Mouse (Mus musculus): Measurements from ENCODE around the gene Olfr237-ps1.
"Not testable (repeated sequence)": the region's sequence is repeated elsewhere in the genome, so short reads cannot be mapped to it uniquely, and the experiment has no call there.

Olfr237-ps1 gene

DNA sequence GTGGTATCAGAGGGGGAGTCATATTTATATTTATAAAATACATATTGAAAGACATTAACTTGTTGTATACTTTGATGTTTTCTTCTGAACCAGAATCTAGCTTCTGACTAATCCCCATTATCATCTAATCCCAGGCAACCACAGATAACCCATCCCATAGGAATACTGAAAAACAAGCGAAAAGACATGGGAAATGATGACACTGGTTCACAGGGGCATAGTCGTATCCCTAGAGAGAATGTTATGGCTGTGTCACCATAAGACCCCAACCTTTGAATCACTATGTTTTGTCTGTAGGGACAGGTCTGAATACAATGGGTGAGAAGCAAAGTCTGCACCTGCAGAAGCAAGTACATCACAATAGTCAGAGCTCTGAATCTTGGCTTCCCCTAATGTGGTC is at the start of gene Olfr237-ps1:
Gene Olfr237-ps1 (plus strand): TSS at position 301 of the 400 bp plus-strand sequence.
- DNase-seq (ENCODE audit: low read depth, low spot score), result not testable (repeated sequence)

DNA sequence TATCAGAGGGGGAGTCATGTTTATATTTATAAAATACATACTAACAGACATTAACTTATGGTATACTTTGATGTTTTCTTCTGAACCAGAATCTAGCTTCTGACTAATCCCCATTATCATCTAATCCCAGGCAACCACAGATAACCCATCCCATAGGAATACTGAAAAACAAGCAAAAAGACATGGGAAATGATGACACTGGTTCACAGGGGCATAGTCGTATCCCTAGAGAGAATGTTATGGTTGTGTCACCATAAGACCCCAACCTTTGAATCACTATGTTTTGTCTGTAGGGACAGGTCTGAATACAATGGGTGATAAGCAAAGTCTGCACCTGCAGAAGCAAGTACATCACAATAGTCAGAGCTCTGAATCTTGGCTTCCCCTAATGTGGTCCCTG is 40.3 kb upstream of the Olfr237-ps1 start, which contains the start of gene Olfr441:
Gene Olfr441 (plus strand): TSS at position 301 of the 400 bp plus-strand sequence.
- not testable (repeated sequence) for DNase-seq (ENCODE audit: low read depth, low spot score)

DNA sequence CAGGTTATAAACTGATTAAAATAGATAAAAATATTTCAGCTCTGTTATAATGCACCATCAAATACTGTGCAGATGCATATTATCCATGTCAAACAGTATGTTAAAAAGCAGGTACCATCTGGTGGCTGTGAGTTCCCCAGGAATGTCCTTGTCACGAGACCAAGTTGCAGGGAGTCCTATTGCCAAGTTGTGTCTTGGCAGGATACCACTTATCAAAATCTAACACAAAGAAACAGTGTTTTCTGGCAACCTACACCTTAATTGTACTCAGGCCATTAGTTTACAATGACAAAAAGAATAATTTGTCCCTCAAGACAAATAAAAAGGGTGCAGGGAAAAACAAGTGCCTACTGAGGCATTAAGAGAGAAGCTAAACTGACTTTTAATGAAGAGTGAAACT is 13.1 kb downstream of the Olfr237-ps1 start:
- DNase-seq (ENCODE audit: low read depth, low spot score), result no peak

DNA sequence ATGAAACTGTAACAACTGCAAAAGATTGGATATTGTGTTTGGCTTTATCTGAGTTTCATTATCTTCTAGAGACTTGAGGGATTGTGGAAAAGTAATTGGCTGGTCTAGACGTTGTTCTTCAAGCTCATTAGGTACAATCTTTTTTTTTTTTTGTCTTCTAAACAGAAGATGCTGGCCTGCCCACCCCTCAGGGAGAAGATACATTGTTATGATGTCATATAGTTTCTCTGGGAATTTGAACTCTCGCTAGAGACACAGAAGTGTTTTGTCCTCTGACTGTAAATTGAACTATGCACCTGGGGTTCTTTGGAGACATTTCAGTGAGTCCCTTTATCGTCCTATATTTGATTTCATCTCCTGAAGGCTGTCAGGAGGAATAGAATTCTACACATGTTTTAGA is 16.6 kb downstream of the Olfr237-ps1 start, which contains the start of gene Olfr437:
Gene Olfr437 (plus strand): TSS at position 301 of the 400 bp plus-strand sequence.
- no peak for DNase-seq (ENCODE audit: low read depth, low spot score)

DNA sequence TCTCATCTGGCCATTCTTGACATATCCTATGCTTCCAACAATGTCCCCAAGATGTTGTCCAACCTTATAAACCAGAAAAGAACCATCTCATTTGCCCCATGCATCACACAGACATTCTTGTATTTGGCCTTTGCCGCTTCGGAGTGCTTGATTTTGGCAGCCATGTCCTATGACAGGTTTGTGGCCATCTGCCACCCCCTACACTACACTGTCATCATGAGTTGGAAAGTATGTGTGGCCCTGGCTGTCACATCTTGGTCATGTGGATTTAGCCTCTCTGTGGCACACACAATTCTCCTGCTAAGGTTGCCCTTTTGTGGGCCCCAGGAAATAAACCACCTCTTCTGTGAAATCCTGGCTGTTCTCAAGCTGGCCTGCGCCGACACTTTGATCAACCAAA is 20.9 kb downstream of the Olfr237-ps1 start:
- DNase-seq (ENCODE audit: low read depth, low spot score), result no peak

DNA sequence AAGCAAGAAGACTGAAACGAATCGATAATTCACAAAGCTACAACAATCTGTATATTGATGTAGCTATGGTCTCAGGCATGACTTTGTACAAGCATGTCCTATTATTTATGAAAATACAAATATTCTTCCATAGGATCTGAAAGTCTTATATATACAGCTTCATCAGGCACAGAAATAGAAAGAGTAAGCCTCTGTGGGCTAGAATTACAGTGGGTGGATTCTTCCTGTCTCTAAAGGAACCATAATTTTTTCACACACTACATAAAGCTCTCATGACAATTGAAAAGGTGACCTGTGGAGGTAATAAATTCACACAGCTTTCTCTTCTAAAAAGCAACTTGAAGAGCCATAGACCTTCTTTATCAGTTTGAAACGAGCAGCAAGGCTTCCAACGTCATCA is 25.5 kb downstream of the Olfr237-ps1 start, which contains the start of gene Olfr13:
Gene Olfr13 (plus strand): TSS at position 301 of the 400 bp plus-strand sequence.
- no peak for DNase-seq (ENCODE audit: low read depth, low spot score)

DNA sequence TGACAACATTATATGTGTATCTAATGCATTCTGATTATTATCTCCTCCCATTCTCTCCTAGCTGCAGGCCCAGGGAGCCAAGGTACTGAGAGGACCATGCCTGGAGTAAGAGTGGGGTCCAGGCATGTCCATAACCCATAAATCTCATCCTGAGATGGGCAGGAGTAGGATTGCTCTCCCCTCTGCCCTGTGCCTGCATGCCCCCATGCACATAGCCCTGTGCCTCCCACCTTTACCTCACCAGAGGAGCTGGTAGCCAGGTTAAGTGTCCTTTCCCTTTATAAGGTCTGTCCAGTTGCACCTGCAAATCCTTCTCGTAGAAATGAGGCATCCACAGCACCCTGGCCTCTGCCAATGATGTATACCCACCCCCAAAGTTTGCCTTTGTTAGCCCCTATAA is 31.8 kb downstream of the Olfr237-ps1 start:
- DNase-seq (ENCODE audit: low read depth, low spot score), result no peak

DNA sequence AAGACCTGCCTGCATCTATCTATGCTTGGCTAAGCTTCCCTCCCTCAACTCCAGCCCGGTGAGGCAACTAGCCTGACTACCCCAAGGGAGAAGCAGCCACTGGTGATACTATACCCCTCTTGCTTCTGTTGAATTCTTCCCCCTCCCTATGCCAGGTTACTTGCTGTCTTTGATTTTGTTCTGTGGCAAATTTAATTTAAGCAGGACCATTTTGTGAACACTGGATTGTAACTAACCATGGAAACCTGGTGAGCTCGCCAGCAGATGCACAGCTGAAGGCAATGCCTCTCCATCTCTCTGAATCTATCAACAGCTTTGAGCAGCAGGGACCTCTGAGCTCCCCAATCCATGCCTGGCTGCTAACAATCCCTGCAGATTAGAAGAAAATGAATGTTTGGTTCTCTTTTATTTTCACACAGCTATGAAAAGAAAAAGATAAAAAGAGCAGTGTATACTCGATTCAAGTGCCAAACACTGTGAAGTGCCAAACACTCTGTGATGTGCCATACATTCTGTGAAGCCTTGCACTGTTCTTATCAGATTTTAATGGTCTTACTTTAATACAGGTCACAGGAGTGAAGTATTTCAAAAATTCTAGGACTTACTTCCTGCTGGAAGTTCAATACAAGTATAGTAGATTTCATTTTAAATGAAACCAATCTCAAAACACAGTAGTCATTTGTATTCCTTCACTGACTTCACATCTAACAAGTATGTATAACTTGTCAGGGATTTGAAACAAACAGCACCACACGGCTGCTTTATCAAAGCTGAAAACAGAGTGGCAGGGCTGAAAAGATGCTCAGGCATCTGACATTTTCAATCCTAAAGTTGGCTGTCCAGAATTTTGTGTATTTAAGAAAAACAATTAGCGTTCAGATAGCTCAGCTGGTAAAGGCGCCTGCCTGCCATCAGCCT is 32.5 kb downstream of the Olfr237-ps1 start:
- no peak for DNase-seq (ENCODE audit: low read depth, low spot score)

DNA sequence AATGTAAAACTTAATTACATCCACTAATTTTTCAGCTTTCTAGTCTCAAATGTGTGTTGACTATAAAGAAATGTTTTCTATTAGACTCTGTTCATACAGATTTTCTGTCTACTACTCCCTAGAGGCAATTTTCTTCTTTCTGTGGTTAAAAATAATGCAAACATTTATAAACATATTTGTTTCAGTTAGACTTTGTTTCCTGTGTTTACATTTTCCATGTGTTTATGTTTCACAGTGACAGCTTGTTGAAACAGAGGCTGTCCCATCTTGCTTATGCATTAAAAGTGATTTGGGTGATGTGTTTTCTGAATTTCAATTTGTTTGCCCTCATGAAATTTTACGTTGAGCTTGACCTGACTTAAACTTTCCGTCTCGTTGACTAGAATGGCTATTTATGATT is 44.6 kb downstream of the Olfr237-ps1 start:
- DNase-seq (ENCODE audit: low read depth, low spot score), result no peak

DNA sequence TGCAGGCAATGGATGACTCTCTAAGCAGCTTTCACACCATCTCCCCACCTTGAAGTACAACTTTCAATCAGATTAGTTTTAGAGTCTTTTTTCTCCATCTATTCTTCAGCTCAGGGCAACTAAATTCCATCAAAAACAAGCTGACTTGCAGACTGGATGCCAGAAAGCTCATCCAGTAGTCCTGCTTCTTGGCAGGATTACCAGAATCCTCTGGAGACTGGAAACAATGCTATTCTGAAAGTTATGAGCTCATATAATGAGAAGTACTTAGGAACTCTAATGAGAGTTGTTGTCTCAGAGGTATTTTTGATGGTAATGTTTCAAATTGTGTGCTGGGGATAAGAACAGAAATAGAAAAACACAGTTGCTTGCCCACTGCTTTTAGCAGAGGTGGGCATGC is 50.4 kb downstream of the Olfr237-ps1 start, which contains the start of gene Olfr435:
Gene Olfr435 (plus strand): TSS at position 366 of the 400 bp plus-strand sequence.
- no peak for DNase-seq (ENCODE audit: low read depth, low spot score)

DNA sequence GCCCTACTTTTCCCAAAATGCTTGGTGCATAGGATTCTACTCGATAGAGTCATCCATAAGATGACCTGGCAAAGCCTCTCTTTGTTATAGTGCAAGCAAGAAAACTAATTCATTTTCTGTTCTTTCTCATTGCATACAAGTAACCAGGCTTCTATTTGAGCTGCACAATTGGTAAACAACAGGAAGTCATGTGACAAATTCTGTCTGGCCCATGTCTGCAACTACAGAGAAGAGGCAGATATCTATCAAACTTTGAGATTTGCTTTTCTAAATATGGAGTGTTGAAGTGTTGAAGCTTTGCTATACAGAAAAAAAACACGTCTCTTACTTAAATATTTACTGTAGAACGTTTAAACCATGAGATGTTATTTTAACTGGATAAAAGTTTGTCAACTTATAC is 51.7 kb downstream of the Olfr237-ps1 start:
- DNase-seq (ENCODE audit: low read depth, low spot score), result no peak

DNA sequence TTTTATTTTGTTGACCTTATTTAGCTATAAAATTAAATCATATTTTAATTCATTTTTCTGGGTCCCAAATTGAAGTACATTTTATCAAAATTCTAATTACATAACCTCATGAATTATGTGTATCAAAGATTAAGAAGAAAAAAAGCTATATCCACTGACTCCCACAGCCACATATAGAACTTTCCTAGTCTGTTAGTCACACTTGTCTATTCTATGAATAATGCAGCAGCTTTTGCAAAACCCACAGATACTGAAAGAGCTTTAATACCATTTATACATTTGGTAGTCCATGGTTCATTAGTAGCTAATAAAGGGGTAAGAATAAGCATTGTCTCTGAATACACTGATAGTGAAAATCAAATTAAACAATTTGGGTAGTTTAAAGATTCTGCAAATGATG is 56.4 kb downstream of the Olfr237-ps1 start:
- DNase-seq (ENCODE audit: low read depth, low spot score), result no peak

DNA sequence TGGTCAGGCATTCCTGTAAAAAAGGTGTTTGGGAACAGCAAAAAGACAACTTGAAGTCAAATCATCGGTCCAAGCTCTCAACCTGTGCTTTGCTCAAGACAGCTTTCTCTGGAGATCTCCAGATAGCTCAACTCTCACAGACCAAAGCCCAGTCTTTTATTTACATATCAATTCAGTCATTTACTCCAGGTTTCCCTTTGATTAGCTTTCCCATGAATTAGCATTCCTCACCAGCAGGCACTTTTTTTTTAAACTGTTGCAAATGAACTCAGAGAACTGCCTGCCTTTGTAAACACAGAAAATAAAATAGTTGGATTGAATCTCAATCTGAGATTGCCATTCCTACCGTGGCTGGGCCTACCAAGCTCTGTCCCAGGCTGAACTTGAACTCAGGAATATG is 59.0 kb downstream of the Olfr237-ps1 start:
- no peak for DNase-seq (ENCODE audit: low read depth, low spot score)
